Mouse (Mus musculus): Measurements from ENCODE around the gene Uck1.

- TF ChIP-seq CTCF (IDR thresholded peaks at IDR 0.05; ENCODE audit: borderline replicate concordance, insufficient read depth, low read length) (no peak), POLR2A (IDR thresholded peaks at IDR 0.05; ENCODE audit: low read depth, low read length) (no peak)
These were observed 48.3 kb downstream of the Uck1 start for GRCm38 (mm10) chr2:32211689-32212088.

Measured in embryonic fibroblast, embryonic 13.5 days (primary cell).